Mouse (Mus musculus): ENCODE results near the gene Hcst. TPM values are rescaled to one million over a fixed set of nuclear protein-coding genes. Genes with fewer than 3 reads are reported as not detected.

Gene Hcst
- total RNA-seq, 1 experiment from 2014 or later, result 46.6 TPM

- no peak for ATAC-seq (ENCODE audit: extremely low read depth, insufficient number of reproducible peaks, low FRiP score, poor library complexity, severe bottlenecking)
Measured at GRCm38 (mm10) chr7:30435156-30435555, 15.5 kb upstream of the Hcst start.

DNA sequence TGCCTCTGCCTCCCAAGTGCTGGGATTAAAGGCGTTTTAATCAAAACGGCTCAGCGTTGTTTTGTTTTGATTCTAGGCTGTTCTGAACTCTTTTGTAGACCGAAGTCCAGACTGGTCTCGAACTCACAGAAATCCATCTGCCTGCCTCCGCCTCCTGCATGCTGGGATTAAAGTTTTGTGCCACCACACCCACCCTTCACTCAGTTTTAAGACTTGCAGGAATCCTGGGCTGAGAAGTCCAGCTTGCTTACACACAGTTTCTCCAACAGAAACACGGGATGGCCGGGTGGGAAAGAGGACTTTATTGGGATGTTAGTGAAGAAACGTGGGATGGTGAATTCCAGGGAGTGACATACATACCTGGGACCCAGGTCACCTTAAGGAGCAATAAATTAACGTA is 15.0 kb upstream of the Hcst start:
- no peak for ATAC-seq (ENCODE audit: extremely low read depth, insufficient number of reproducible peaks, low FRiP score, poor library complexity, severe bottlenecking)

DNA sequence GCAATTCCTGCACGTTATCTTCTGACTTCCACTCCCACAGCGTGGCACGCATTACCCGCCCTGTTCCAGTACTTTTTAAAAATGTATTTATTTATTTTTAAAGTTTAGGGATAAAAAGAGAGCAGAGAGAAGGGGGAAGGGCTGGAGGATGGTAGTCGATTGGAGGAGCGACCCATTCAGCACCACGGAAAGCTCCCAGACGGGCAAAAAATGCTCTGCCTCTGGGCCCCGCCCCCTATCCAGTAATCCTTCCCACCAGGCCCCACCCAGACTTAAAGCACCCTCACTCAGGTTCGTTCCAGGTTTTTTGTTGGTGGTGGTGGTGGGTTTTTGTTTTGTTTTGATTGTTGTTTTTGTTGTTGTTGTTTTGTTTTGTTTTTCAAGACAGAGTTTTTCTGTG is 14.6 kb upstream of the Hcst start:
- no peak for ATAC-seq (ENCODE audit: extremely low read depth, insufficient number of reproducible peaks, low FRiP score, poor library complexity, severe bottlenecking)

GRCm38 (mm10) chr7:30431793-30432192 is 12.1 kb upstream of the Hcst start:
- ATAC-seq (ENCODE audit: extremely low read depth, insufficient number of reproducible peaks, low FRiP score, poor library complexity, severe bottlenecking), result peak; percentile 86

DNA sequence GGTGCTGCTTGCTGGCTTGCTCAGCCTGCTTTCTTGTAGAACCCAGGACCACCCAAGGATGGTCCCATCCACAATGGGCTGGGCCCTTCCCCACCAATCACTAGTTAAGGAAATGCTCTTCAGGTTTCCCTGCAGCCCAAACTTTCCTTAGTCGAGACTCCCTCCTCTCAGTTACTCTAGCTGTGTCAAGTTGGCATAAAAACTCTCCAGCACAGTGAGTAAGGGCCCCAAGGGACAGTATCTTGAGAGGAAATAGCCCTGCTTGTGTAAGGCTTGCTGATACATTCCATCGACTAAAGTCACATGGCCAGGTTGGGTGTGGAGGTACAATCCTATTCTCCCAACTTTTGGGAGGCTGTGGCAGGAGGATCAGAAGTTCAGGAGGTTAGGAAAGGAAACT is 10.5 kb upstream of the Hcst start:
- no peak for ATAC-seq (ENCODE audit: extremely low read depth, insufficient number of reproducible peaks, low FRiP score, poor library complexity, severe bottlenecking)

DNA sequence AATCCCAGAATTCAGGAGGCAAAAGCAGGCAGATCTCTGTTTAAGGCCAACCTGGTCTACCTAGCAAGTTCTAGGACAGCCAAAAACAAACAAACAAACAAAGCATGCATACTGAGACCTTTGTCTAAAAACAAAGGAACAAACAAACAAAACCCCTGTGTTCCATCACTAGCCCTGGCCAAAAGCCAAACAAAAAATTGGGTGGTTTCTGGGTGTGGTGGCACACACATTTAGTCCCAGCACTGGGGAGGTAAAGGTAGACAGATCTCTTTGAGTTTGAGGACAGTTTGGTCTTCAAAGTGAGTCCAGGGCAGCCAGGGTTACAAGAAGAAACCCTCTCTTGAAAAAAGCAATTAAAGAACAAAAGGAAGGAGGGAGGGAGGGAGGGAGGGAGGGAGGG is 9.7 kb upstream of the Hcst start:
- ATAC-seq (ENCODE audit: extremely low read depth, insufficient number of reproducible peaks, low FRiP score, poor library complexity, severe bottlenecking), result no peak

DNA sequence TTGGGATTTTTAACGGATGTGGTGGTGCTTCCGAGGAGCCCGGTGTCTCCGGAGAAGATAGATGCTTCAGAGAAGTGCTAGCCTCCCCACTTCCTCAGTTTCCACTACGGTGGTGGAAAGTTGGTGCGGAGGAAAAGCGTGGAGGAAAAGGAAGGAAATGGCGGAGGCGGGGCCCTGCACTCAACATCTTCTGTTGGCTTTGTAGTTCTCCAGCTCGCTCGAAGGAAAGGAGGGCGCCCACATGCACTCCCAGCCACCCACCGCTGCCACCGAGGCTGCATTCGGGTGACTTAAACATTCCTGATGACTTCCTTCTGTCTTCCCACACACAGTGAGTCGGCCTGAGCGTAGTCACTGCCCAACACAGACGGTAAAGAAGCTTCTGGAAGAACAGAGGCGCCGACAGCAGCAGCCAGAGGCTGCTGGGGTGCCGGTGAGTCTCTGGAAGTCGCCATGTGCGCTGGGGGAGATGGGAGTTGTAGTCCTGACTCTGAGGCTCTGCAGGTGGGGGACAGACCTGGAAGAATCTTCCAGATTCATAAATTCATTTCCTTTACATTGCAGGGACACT is 3.5 kb upstream of the Hcst start:
- no peak for ATAC-seq (ENCODE audit: extremely low read depth, insufficient number of reproducible peaks, low FRiP score, poor library complexity, severe bottlenecking)

GRCm38 (mm10) chr7:30422560-30422959 is 2.9 kb upstream of the Hcst start:
- ATAC-seq (ENCODE audit: extremely low read depth, insufficient number of reproducible peaks, low FRiP score, poor library complexity, severe bottlenecking), result no peak

- ATAC-seq (ENCODE audit: extremely low read depth, insufficient number of reproducible peaks, low FRiP score, poor library complexity, severe bottlenecking), result peak; percentile 64
Measured at GRCm38 (mm10) chr7:30421890-30422435, 2.3 kb upstream of the Hcst start.

GRCm38 (mm10) chr7:30421175-30421889 is 1.7 kb upstream of the Hcst start, which contains the start of gene Nfkbid:
Gene Nfkbid (plus strand): TSS chr7:30421732.
- peak; percentile 43 for ATAC-seq (ENCODE audit: extremely low read depth, insufficient number of reproducible peaks, low FRiP score, poor library complexity, severe bottlenecking)

DNA sequence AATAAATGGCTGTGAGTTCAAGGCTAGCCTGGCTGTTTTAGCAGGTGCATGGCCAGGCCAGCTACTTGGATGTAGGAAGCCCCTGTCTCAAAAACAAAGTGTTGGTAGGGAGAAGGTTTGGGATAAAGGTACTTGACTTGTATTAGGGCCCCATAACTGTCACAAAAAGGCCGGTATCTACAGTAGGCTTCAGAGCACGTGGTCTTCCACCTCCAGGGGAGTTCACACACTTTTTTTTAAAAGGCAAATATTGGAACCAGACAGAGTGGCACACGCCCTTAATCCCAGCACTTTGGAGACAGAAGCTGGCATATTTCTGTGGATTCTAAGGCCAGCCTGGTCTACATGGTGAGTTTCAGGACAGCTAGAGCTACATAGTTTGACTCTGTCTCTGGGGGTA is 1.0 kb upstream of the Hcst start:
- ATAC-seq (ENCODE audit: extremely low read depth, insufficient number of reproducible peaks, low FRiP score, poor library complexity, severe bottlenecking), result no peak

- no peak for ATAC-seq (ENCODE audit: extremely low read depth, insufficient number of reproducible peaks, low FRiP score, poor library complexity, severe bottlenecking)
Measured at GRCm38 (mm10) chr7:30417856-30418255, 1.8 kb downstream of the Hcst start.

DNA sequence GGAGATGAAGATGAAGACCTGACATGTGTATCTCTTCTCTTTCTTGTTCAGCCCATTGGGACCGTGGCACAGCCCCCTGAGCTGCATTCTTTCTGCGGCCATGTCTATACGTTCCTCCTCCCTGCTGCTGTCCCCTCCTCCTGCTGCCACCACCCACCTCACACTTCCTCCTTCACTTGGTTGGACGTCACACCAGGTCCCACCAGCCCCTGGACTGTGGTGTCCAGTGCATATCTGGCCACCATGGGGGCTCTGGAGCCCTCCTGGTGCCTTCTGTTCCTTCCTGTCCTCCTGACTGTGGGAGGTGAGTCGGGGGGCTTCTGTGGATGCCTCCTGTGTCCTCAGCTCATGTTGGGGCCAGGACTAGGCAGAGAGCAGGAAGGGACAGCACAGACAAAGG is 6.1 kb downstream of the Hcst start, which contains the start of gene Tyrobp:
Gene Tyrobp (plus strand): TSS at position 165 of the 400 bp plus-strand sequence.
- ATAC-seq (ENCODE audit: extremely low read depth, insufficient number of reproducible peaks, low FRiP score, poor library complexity, severe bottlenecking), result peak; percentile 73

- ATAC-seq (ENCODE audit: extremely low read depth, insufficient number of reproducible peaks, low FRiP score, poor library complexity, severe bottlenecking), result peak; percentile 63
Measured at GRCm38 (mm10) chr7:30412735-30413147, 6.9 kb downstream of the Hcst start.

- ATAC-seq (ENCODE audit: extremely low read depth, insufficient number of reproducible peaks, low FRiP score, poor library complexity, severe bottlenecking), result no peak
Measured at GRCm38 (mm10) chr7:30411023-30411422, 8.6 kb downstream of the Hcst start.

GRCm38 (mm10) chr7:30409789-30410188 is 9.9 kb downstream of the Hcst start:
- ATAC-seq (ENCODE audit: extremely low read depth, insufficient number of reproducible peaks, low FRiP score, poor library complexity, severe bottlenecking), result no peak

DNA sequence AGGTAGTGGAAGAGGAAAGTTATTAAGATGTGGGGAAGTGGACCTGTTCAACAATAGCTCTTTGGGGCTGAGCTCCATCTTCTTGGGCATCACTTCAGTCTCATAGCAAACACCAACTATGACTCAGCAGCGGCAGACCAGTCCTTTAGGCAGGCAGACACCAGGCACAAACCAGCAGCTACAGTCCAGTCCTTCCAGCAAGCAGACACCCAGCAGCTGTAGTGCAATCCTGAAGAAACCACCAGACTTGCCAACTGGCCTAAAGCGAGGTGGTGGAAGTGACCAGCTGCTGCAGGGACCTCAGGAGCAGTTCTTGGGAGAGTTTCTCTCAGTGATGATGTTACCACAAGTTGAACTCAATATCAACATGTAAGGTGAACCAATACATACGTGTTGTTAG is 11.0 kb downstream of the Hcst start:
- ATAC-seq (ENCODE audit: extremely low read depth, insufficient number of reproducible peaks, low FRiP score, poor library complexity, severe bottlenecking), result no peak

DNA sequence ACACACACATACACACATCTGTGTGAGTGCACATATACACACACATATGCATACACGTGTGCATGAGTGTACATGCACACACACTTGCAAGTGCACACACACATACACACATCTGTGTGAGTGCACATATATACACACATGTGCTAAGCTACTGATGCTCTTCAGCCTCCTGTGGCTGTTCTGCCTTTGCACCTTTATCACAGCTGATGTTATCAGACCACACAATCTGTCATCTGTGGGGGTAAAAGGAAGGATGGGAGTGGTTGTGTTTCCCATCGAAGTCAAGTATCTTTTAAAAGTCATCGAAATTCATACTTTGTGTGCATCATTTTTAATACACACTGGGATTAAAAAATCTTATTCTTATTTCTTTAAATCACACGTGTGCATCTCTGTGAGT is 17.3 kb downstream of the Hcst start:
- no peak for ATAC-seq (ENCODE audit: extremely low read depth, insufficient number of reproducible peaks, low FRiP score, poor library complexity, severe bottlenecking)

- no peak for ATAC-seq (ENCODE audit: extremely low read depth, insufficient number of reproducible peaks, low FRiP score, poor library complexity, severe bottlenecking)
Measured at GRCm38 (mm10) chr7:30399671-30400070, 20.0 kb downstream of the Hcst start.

DNA sequence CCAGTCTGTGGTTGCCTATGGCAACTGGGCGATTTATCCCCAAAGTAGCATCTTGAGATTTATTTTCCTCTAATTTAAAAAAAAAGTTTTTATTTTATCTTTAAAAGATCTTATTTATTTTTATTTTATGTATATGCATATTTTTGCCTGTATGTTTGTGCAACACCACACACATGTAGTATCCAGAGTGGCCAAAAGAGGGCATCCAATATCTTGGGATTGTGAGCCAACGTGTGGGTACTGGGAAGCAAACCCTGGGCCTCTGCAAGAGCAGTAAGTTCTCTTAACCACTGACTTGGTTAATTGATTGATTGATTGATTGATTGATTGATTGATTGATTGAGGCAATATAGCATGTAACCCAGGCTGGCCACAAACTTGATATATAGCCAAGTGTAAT is 24.8 kb downstream of the Hcst start:
- no peak for ATAC-seq (ENCODE audit: extremely low read depth, insufficient number of reproducible peaks, low FRiP score, poor library complexity, severe bottlenecking)

Data from neutrophil, adult 5-6 weeks (primary cell).